Comparison of ENCODE assay signal across 8 mouse cellular contexts in the genomic region with DNA sequence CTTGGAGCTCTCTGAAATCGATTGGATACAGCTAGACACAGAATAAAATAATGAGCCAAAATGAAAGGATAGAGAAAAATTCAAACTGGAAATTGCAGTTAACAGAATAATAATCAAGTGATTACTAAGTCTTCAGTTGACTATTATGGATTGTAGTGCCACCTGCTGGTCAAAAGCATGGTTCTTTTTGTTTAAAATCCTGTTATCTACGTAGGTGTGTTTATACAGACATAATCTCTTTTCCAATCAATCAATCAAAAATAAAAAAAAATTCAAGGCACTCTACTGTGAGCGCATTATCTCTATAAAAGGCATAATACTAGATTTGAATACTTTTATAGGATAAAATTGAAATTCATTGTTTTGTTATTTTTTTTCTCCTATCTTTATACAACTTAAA. TPM values are rescaled to one million over a fixed set of nuclear protein-coding genes. Genes with fewer than 3 reads are reported as not detected.
DNase-seq lines count a peak whose midpoint lies in the region; ATAC-seq and TF ChIP-seq lines count a peak whose summit lies in the region.

No protein-coding gene starts in this region.

- DNase-seq in adrenal gland, postnatal 10 days: peak; percentile 51
- no peak for DNase-seq in adrenal gland, postnatal 4 days (ENCODE audit: low spot score in 2 of 2)
- peak; percentile 37 for DNase-seq in liver, adult 2 months (ENCODE audit: extremely low read depth, low read depth, low spot score)
- no peak for DNase-seq in liver
- DNase-seq in cerebellum, postnatal 14 days: peak; percentile 76 to 77
- DNase-seq in layer of hippocampus, adult 2 months (ENCODE audit: low spot score in 2 of 2): peak; percentile 18 to 63
- no peak for DNase-seq in frontal cortex, postnatal 25 days (ENCODE audit: low spot score in 2 of 2)

- H3K27me3 ChIP-seq in liver, adult 2 months (ENCODE audit: control insufficient read depth, insufficient read depth, low read length): no peaks in the 10 kb centered on the region
- no peaks in the 10 kb centered on the region for H3K27me3 ChIP-seq in neural tube, embryonic 13.5 days

- TF ChIP-seq CTCF in liver, adult 2 months (IDR thresholded peaks at IDR 0.05; ENCODE audit: low read depth, low read length): peak; percentile 37
- peak; percentile 86 for TF ChIP-seq CTCF in layer of hippocampus, adult 2 months (conservative IDR thresholded peaks at IDR 0.05)

- H3K79me2 ChIP-seq in liver, adult 2 months (ENCODE audit: control insufficient read depth, insufficient read depth, low read length): no peaks in the 10 kb centered on the region

- H3K9me3 ChIP-seq in neural tube, embryonic 13.5 days: no peaks in the 10 kb centered on the region

- H3K36me3 ChIP-seq in liver, adult 2 months (ENCODE audit: control insufficient read depth, insufficient read depth, low read length): no peaks in the 10 kb centered on the region
- H3K36me3 ChIP-seq in neural tube, embryonic 13.5 days: no peaks in the 10 kb centered on the region

- TF ChIP-seq POLR2A in liver, adult 2 months (IDR thresholded peaks at IDR 0.05; ENCODE audit: extremely low read depth, insufficient read depth, low read length): no peak

- 16% methylated on average over 3 of the region's 3 CpGs for WGBS in liver, adult 2 months
- 26% methylated on average over 3 of the region's 3 CpGs for WGBS in neural tube, embryonic 13.5 days

- no peaks in the 10 kb centered on the region for H3K4me1 ChIP-seq in liver, adult 2 months (ENCODE audit: control insufficient read depth, insufficient read depth, low read length)
- H3K4me1 ChIP-seq in neural tube, embryonic 13.5 days (replicated peaks): no peaks in the 10 kb centered on the region; the same call in 1 of the 2 replicates

- H3K4me3 ChIP-seq in liver, adult 2 months (ENCODE audit: insufficient read depth, low read depth, low read length): no peak overlapping the region
- no peak overlapping the region for H3K4me3 ChIP-seq in layer of hippocampus, adult 2 months
- no peak overlapping the region for H3K4me3 ChIP-seq in neural tube, embryonic 13.5 days

- no peak overlapping the region for H3K27ac ChIP-seq in liver, adult 2 months (replicated peaks; ENCODE audit: insufficient read depth, low read depth, low read length)
- no peak overlapping the region for H3K27ac ChIP-seq in layer of hippocampus, adult 2 months
- H3K27ac ChIP-seq in neural tube, embryonic 13.5 days (replicated peaks): no peak overlapping the region

- ATAC-seq in neural tube, embryonic 13.5 days (ENCODE audit: low read depth): 0 out of 2 replicates have a peak, but pooled peaks have one; percentile 15

- no peak overlapping the region for H3K9ac ChIP-seq in liver, adult 2 months (ENCODE audit: low read depth, low read length)
- no peak overlapping the region for H3K9ac ChIP-seq in neural tube, embryonic 13.5 days

- no peak overlapping the region; the same call in 1 of the 2 replicates for H3K4me2 ChIP-seq in neural tube, embryonic 13.5 days

RNA-seq across cellular contexts. Expression of gene Rprm, which starts 33.5 kb away (rescaled TPM):
- total RNA-seq in adrenal gland, postnatal 10 days (2021): 1 to 10 TPM in 1 of 2 experiments, under 1 TPM in 1; 0.48 to 1.8 TPM
- total RNA-seq in adrenal gland, postnatal 4 days (2021): 1 to 10 TPM; 1.7 to 3.9 TPM
- total RNA-seq in liver, adult 2 months (2014; rRNA removed): not detected in 2 replicates
- polyA plus RNA-seq in liver, adult 2 months (2012; rRNA removed): not detected in 2 replicates
- total RNA-seq in layer of hippocampus, adult 2 months (2021): 10 to 100 TPM; 50.9 to 52.0 TPM
- polyA plus RNA-seq in neural tube, embryonic 13.5 days (2015; fragmentation: Nextera tagmentation; extraction: Ambion mirVana): 171 and 187 TPM in 2 replicates

Comparison
In these comparisons a context has a peak if more than half of its experiments do, and no peak if none do; other contexts are left out.
1. DNase-seq: peak in adrenal gland, postnatal 10 days (single experiment), liver, adult 2 months (single experiment), cerebellum, postnatal 14 days (2 of 2) and layer of hippocampus, adult 2 months (2 of 2); none in adrenal gland, postnatal 4 days (0 of 2), liver (single experiment) and frontal cortex, postnatal 25 days (0 of 2).
2. RNA of gene Rprm, which starts 33.5 kb away (total RNA-seq): 50.9 to 52.0 TPM in layer of hippocampus, adult 2 months; 1.7 to 3.9 TPM in adrenal gland, postnatal 4 days, 0.48 to 1.8 TPM in adrenal gland, postnatal 10 days and not detected in liver, adult 2 months; every median in the first group is over 10 times any median in the second.